Mouse (Mus musculus): ENCODE measurements around the gene 5830411N06Rik.

GRCm38 (mm10) chr7:140205864-140206263 is 41.2 kb upstream of the 5830411N06Rik start, which contains the start of gene Olfr524:
- TF ChIP-seq CTCF (IDR thresholded peaks at IDR 0.05; ENCODE audit: extremely low read depth, insufficient read length, insufficient replicate concordance, low read depth, low read length) = no peak
- no peak for TF ChIP-seq POLR2A (IDR thresholded peaks at IDR 0.05; ENCODE audit: low read depth, low read length)
